Mouse (Mus musculus) embryonic facial prominence, embryonic 12.5 days (tissue): ENCODE results near the gene Ndrg2. TPM values are rescaled to one million over a fixed set of nuclear protein-coding genes. Genes with fewer than 3 reads are reported as not detected.
A peak's percentile ranks its signal among the peaks of the same experiment; 100 is the strongest.

Source experiments
- ATAC-seq: fragments of 200-750 bp; cut with Nextera tagmentation; 2 replicates; pipeline ENCODE4 v1.8.0; 2017; ENCODE audit not compliant: insufficient number of reproducible peaks, insufficient read depth, low FRiP score, low TSS enrichment
- H3K27ac ChIP-seq: fragments of 300-500 bp; sonication (generic); 2 replicates; pipeline ENCODE4 v1.5.1; 2016; ENCODE audit warnings: mild to moderate bottlenecking
- H3K27me3 ChIP-seq: fragments of 300-500 bp; sonication (generic); 2 replicates; pipeline ENCODE4 v1.6.1; 2016; ENCODE audit warnings: mild to moderate bottlenecking, moderate library complexity
- H3K36me3 ChIP-seq: fragments of 300-500 bp; sonication (generic); 2 replicates; pipeline ENCODE4 v1.6.1; 2016; ENCODE audit warnings: mild to moderate bottlenecking
- H3K4me1 ChIP-seq: fragments of 300-500 bp; sonication (generic); 2 replicates; pipeline ENCODE4 v1.6.1; 2016
- H3K4me2 ChIP-seq: fragments of 300-500 bp; sonication (generic); replicated peaks from 2 replicates; pipeline ENCODE4 v1.6.1; 2016; ENCODE audit warnings: mild to moderate bottlenecking, moderate library complexity
- H3K4me3 ChIP-seq: fragments of 300-500 bp; sonication (generic); 2 replicates; pipeline ENCODE4 v1.5.1; 2016; ENCODE audit warnings: mild to moderate bottlenecking
- H3K9ac ChIP-seq: fragments of 300-500 bp; sonication (generic); 2 replicates; pipeline ENCODE4 v1.6.1; 2016; ENCODE audit warnings: mild to moderate bottlenecking, moderate library complexity
- H3K9me3 ChIP-seq: fragments of 300-500 bp; sonication (generic); 2 replicates; pipeline ENCODE4 v1.6.1; 2016; ENCODE audit warnings: mild to moderate bottlenecking, moderate library complexity
- WGBS: fragments of 180-500 bp; shearing (Covaris S2); methylation state at CpG from one replicate; pipeline ENCODE4 v1.1.7; 2016; 5-methylcytosine and 5-hydroxymethylcytosine counted together
- polyA plus RNA-seq: library from polyadenylated mRNA; unstranded; fragments of >200 nt; fragmentation: Nextera tagmentation; extraction: Ambion mirVana; gene quantifications from 2 replicates; pipeline ENCODE4 v1.2.1, GENCODE M21; 2016

Ndrg2 gene
- 30.9 and 37.1 TPM in 2 replicates for polyA plus RNA-seq

DNA sequence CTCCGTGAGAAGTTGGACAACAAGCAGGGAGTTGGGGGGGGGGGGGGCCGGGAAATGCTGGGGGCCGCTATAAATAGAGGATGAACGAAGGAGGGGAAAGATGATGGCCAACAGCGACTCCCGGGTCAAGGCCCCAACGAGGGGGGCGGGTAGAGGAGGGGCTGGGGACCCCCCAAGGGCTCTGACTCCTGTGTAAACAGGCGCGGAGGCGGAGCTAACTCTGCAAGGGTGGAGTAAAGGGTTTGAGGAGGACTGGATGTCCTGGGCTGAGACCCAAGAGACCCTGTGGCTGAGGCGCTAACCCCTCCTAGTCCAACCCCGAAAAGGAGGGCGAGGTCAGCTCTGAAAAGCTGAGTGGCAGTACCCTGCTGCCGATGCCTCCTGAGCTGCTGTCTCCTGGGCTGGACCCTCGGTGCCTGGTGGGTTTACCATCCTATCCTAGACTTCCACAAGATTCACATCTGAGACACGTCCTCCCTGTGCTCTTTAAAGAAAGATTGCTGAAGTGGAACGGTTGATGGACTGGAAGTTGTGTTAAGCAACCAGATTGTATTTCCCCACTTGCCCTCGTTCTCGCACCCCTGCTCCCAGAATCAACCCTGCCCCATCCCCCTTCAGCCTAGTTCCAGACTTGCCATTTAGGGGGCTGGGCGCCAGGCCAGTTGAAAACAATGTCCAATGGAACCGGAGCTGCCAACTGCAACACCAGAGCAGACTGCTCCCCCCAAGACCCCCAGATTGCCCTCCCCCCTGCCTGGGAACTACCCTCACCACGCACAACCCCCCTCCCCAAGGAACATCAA is at the start of gene Ndrg2:
Ndrg2 (minus strand) TSS at position 199 of the 803 bp plus-strand sequence.
- Histone ChIP-seq H3K27ac (peak within 1 kb of the TSS; percentile 60), H3K36me3 (no peaks in the 10 kb centered on the region), H3K9ac (peak within 1 kb of the TSS; percentile 45), H3K4me1 (peaks cover 14% of the 10 kb centered on the region; the same call in 1 of the 2 replicates), H3K4me2 (peak within 1 kb of the TSS; percentile 98), H3K27me3 (no peaks in the 10 kb centered on the region), H3K4me3 (peak within 1 kb of the TSS; percentile 59), H3K9me3 (no peaks in the 10 kb centered on the region)
- WGBS: 2% methylated on average over 21 of the region's 23 CpGs
- peak; percentile 57; the same call in 1 of the 2 replicates for ATAC-seq

DNA sequence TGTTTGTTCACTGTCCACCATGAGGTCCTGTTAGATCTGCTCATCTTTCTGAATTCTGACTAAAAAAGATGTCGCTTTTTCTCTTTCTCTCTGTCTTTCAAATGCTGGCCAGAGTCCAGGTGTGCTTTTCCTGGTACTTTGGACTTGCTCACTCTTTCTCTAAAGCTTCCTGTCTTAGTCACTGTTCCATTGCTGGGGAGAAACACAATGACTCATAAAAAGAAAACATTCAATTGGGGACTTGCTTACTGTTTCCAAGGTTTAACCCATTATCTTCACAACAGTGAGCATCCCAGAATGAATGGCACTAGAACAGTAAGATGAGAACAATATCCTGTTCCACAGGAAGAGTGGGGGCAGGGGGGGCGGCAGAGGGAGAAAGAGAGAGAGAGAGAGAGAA is 46.4 kb upstream of the Ndrg2 start:
- no peak overlapping the region for H3K4me2 ChIP-seq
- no peak overlapping the region for H3K27ac ChIP-seq
- no peak for ATAC-seq
- H3K4me3 ChIP-seq: no peak overlapping the region
- no peak overlapping the region for H3K9ac ChIP-seq
- no peaks in the 10 kb centered on the region for H3K4me1 ChIP-seq
- H3K36me3 ChIP-seq: no peaks in the 10 kb centered on the region
- H3K9me3 ChIP-seq: no peaks in the 10 kb centered on the region
- 81% methylated on average over 2 of the region's 2 CpGs for WGBS
- no peaks in the 10 kb centered on the region for H3K27me3 ChIP-seq

- Histone ChIP-seq H3K4me2 (no peak overlapping the region), H3K4me1 (peaks cover 8% of the 10 kb centered on the region), H3K27me3 (no peaks in the 10 kb centered on the region), H3K36me3 (no peaks in the 10 kb centered on the region), H3K4me3 (no peak overlapping the region), H3K9ac (no peak overlapping the region), H3K27ac (no peak overlapping the region), H3K9me3 (no peaks in the 10 kb centered on the region)
- WGBS: 85% methylated on average over 6 of the region's 6 CpGs
- ATAC-seq: no peak
Measured at GRCm38 (mm10) chr14:51943336-51943735, 29.4 kb upstream of the Ndrg2 start.

DNA sequence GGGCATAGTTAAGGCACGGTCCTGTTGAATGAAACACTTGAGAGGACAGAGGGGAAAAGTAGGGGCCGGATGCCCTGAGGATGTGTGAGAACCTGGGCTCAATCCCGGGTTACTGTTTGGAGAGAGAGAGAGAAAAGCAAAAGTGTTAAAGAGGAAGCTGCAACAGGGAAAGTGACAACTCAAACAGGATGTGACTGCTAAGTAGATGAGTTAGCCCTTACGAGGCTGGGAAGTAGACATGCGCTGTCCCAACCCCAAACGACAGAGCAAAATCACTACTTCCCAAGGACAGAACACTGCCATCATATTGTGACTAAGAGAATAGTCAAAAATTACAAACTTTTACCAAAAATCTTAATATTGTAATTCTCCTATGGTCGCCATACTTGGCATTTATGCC is 28.3 kb upstream of the Ndrg2 start:
- Histone ChIP-seq H3K4me2 (no peak overlapping the region), H3K27me3 (no peaks in the 10 kb centered on the region), H3K4me1 (peaks cover 8% of the 10 kb centered on the region), H3K36me3 (no peaks in the 10 kb centered on the region), H3K27ac (no peak overlapping the region), H3K9ac (no peak overlapping the region), H3K9me3 (peaks cover 4% of the 10 kb centered on the region; the same call in 1 of the 2 replicates), H3K4me3 (no peak overlapping the region)
- no peak for ATAC-seq
- 43% methylated on average over 7 of the region's 7 CpGs for WGBS

GRCm38 (mm10) chr14:51941577-51941976 is 27.6 kb upstream of the Ndrg2 start:
- H3K9me3 ChIP-seq: peaks cover 4% of the 10 kb centered on the region; the same call in 1 of the 2 replicates
- H3K4me2 ChIP-seq: 0 out of 2 replicates have a peak overlapping the region, but pooled peaks have one; percentile 2
- 42% methylated on average over 9 of the region's 9 CpGs for WGBS
- H3K9ac ChIP-seq: no peak overlapping the region
- no peaks in the 10 kb centered on the region for H3K36me3 ChIP-seq
- ATAC-seq: no peak
- H3K27ac ChIP-seq: no peak overlapping the region
- H3K4me1 ChIP-seq: peaks cover 8% of the 10 kb centered on the region
- H3K27me3 ChIP-seq: no peaks in the 10 kb centered on the region
- no peak overlapping the region for H3K4me3 ChIP-seq

DNA sequence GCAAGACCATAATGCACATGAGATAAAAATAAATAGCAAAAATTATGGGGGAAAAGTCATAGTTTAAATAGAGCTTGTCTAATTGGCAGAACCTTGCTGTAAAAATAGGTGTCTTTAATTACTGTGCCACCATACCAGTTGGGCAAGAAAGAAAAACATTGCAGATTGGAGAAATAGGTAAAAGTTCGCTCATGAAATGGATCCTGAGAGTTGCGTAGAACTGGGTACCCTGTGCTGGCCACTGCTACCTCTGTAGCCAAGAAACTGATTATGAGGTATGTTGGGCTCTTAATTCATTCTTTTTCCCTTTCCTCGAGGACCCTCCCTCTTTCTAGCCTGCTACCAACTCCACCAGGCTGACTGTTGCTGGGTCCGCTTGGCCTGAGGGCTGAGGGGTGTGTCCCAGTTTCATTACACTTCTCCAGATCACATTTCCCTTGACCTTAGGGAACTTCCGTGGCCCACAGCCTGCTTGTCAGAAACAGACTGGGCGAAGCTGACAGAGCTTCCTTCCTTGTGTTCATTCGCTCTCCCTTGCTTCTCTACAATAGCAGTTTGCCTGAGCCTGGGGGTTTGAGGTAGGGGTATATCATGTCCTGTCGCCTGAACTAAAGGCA is 27.1 kb upstream of the Ndrg2 start:
- 26% methylated on average over 8 of the region's 8 CpGs for WGBS
- Histone ChIP-seq H3K4me3 (no peak overlapping the region), H3K9me3 (peaks cover 4% of the 10 kb centered on the region; the same call in 1 of the 2 replicates), H3K4me1 (peaks cover 8% of the 10 kb centered on the region), H3K36me3 (no peaks in the 10 kb centered on the region), H3K9ac (no peak overlapping the region), H3K27me3 (no peaks in the 10 kb centered on the region), H3K4me2 (0 out of 2 replicates have a peak overlapping the region, but pooled peaks have one; percentile 2), H3K27ac (no peak overlapping the region)
- no peak for ATAC-seq

DNA sequence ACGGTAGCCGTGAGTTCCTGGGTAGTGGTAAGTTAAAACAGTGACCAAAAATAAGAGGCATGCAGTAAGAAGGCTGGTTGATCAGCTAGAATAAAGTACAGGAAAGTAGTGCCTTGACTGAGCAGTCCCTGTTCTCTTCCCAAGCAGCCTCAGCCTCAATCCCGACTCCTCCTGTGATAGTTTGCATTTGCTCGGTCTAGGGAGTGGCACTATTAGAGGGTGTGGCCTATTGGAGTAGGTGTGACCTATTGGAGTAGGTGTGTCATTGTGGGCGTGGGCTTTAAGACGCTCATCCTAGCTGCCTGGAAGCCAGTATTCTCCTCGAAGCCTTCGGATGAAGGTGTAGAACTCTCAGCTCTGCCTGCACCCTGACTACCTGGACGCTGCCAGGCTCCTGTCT is 25.0 kb upstream of the Ndrg2 start:
- Histone ChIP-seq H3K27me3 (no peaks in the 10 kb centered on the region), H3K4me2 (no peak overlapping the region), H3K4me1 (peaks cover 8% of the 10 kb centered on the region), H3K9me3 (peaks cover 4% of the 10 kb centered on the region; the same call in 1 of the 2 replicates), H3K27ac (no peak overlapping the region), H3K9ac (no peak overlapping the region), H3K36me3 (no peaks in the 10 kb centered on the region), H3K4me3 (no peak overlapping the region)
- ATAC-seq: no peak
- 85% methylated on average over 9 of the region's 9 CpGs for WGBS

GRCm38 (mm10) chr14:51932092-51933020 is 18.4 kb upstream of the Ndrg2 start:
- Histone ChIP-seq H3K36me3 (no peaks in the 10 kb centered on the region), H3K4me1 (0 out of 2 replicates have a peak, but pooled peaks cover 4% of the 10 kb centered on the region), H3K9ac (no peak overlapping the region), H3K9me3 (no peaks in the 10 kb centered on the region), H3K27me3 (no peaks in the 10 kb centered on the region), H3K4me3 (no peak overlapping the region), H3K4me2 (no peak overlapping the region), H3K27ac (no peak overlapping the region)
- no peak for ATAC-seq
- 68% methylated on average over 10 of the region's 10 CpGs for WGBS

- Histone ChIP-seq H3K9me3 (no peaks in the 10 kb centered on the region), H3K9ac (0 out of 2 replicates have a peak overlapping the region, but pooled peaks have one; percentile 30), H3K4me2 (no peak overlapping the region), H3K27me3 (no peaks in the 10 kb centered on the region), H3K4me1 (0 out of 2 replicates have a peak, but pooled peaks cover 4% of the 10 kb centered on the region), H3K4me3 (no peak overlapping the region), H3K36me3 (no peaks in the 10 kb centered on the region), H3K27ac (no peak overlapping the region)
- 32% methylated on average over 5 of the region's 5 CpGs for WGBS
- peak; percentile 53; the same call in 1 of the 2 replicates for ATAC-seq
Measured at GRCm38 (mm10) chr14:51930824-51931223, 16.9 kb upstream of the Ndrg2 start.

- Histone ChIP-seq H3K36me3 (no peaks in the 10 kb centered on the region), H3K27me3 (no peaks in the 10 kb centered on the region), H3K4me3 (no peak overlapping the region), H3K9me3 (no peaks in the 10 kb centered on the region), H3K4me1 (0 out of 2 replicates have a peak, but pooled peaks cover 4% of the 10 kb centered on the region), H3K27ac (no peak overlapping the region), H3K9ac (no peak overlapping the region), H3K4me2 (no peak overlapping the region)
- no peak for ATAC-seq
- WGBS: 64% methylated on average over 9 of the region's 9 CpGs
Measured at GRCm38 (mm10) chr14:51929968-51930367, 16.0 kb upstream of the Ndrg2 start.

DNA sequence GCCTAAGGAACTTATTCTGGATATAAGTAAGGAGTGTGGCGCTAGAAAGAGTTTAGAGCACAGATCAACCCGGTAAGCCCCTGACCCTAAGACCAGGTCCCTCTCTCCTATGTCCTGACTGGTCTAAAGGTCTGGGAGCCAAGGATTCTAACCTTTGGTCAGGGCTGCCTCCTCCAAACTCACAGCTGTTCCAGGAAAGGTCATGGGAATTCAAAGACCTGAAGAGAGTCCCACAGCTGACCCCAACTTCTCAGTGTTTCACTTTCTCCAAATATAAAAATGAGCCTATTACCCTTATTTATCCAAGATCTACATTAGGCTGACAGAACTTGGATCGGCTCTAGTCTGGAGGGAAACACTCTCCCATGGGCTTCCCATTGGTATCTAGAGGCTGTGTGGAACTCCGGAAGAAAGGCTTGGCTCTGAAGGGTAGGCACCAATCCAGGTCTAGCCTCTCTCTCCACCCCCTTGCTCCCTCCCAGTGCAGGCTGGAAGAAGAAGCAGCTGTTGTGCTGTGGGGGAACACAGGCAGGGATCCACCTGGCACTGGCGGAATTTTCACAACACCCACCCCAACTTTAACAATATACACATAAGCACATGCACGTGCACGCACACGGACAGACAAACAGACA is 15.5 kb upstream of the Ndrg2 start:
- Histone ChIP-seq H3K27me3 (no peaks in the 10 kb centered on the region), H3K9me3 (no peaks in the 10 kb centered on the region), H3K4me1 (0 out of 2 replicates have a peak, but pooled peaks cover 4% of the 10 kb centered on the region), H3K36me3 (no peaks in the 10 kb centered on the region), H3K9ac (no peak overlapping the region), H3K4me3 (no peak overlapping the region), H3K27ac (no peak overlapping the region), H3K4me2 (no peak overlapping the region)
- ATAC-seq: no peak
- 75% methylated on average over 8 of the region's 8 CpGs for WGBS
